Mouse (Mus musculus): ENCODE measurements around the gene Tescl.

GRCm38 (mm10) chr7:24299823-24300481, 33.8 kb downstream of the Tescl start:
- TF ChIP-seq CTCF (IDR thresholded peaks at IDR 0.05; ENCODE audit: borderline replicate concordance, insufficient read depth, low read length) (no peak), POLR2A (IDR thresholded peaks at IDR 0.05; ENCODE audit: low read depth, low read length) (no peak)

Data from embryonic fibroblast, embryonic 13.5 days (primary cell).